Mouse (Mus musculus): ENCODE data around the gene Mov10. TPM values are rescaled to one million over a fixed set of nuclear protein-coding genes. Genes with fewer than 3 reads are reported as not detected.

Mov10 gene
- polyA plus RNA-seq, 1 experiment from 2014 or later = 36.2 TPM

- peak; percentile 74 for ATAC-seq (ENCODE audit: low read depth)
- Histone ChIP-seq H3K9ac (ENCODE audit: low read depth, low read length) (peak within 1 kb of the TSS; percentile 18; the same call in 1 of the 2 replicates), H3K27ac (ENCODE audit: low read length) (no peak within 1 kb of the TSS), H3K27me3 (ENCODE audit: control insufficient read depth, insufficient read depth, low read depth, low read length) (peaks cover 89% of the 10 kb centered on the region), H3K36me3 (ENCODE audit: control insufficient read depth, insufficient read depth) (no peaks in the 10 kb centered on the region), H3K4me1 (ENCODE audit: control insufficient read depth, low read depth, low read length) (peaks cover 16% of the 10 kb centered on the region), H3K4me2 (ENCODE audit: low read depth, low read length) (peak within 1 kb of the TSS; percentile 72), H3K9me3 (replicated peaks; ENCODE audit: control insufficient read depth, low read length) (no peaks in the 10 kb centered on the region), H3K4me3 (ENCODE audit: low read depth, low read length) (peak within 1 kb of the TSS; percentile 55)
- 1% methylated on average over 56 of the region's 56 CpGs for WGBS (ENCODE audit: insufficient replicate concordance)
Observed at GRCm38 (mm10) chr3:104780561-104781420, 37.6 kb downstream of the Mov10 start, which contains the start of gene Ppm1j. TSS of gene Ppm1j (plus strand) at chr3:104781056.

DNA sequence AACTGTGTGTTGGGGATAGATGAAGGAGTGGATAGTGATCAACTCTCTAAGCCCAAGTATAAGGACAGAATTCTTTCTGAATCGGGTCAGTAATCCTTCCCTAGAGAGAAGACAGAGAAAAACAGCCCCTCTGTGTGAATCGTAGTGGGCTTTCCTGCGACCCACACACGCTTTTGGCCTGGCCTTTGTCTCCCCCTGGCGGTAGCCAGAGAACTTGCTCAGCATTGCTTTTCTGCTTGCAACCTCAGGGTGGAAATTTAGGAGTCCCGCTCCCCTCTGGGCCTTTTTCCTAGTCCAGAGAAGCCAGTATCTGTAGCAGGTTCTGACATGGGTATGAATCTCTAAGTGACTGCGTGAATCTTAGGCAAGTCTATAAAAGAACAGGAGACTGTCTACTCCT lies 38.4 kb downstream of the Mov10 start:
- Histone ChIP-seq H3K36me3 (ENCODE audit: control insufficient read depth, insufficient read depth) (no peaks in the 10 kb centered on the region), H3K27ac (ENCODE audit: low read length) (no peak overlapping the region), H3K27me3 (ENCODE audit: control insufficient read depth, insufficient read depth, low read depth, low read length) (peaks cover 87% of the 10 kb centered on the region), H3K9ac (ENCODE audit: low read depth, low read length) (no peak overlapping the region), H3K4me1 (ENCODE audit: control insufficient read depth, low read depth, low read length) (peaks cover 16% of the 10 kb centered on the region), H3K9me3 (replicated peaks; ENCODE audit: control insufficient read depth, low read length) (no peaks in the 10 kb centered on the region), H3K4me3 (ENCODE audit: low read depth, low read length) (no peak overlapping the region), H3K4me2 (ENCODE audit: low read depth, low read length) (no peak overlapping the region)
- no peak for ATAC-seq (ENCODE audit: low read depth)
- WGBS (ENCODE audit: insufficient replicate concordance) = 1% methylated on average over 7 of the region's 7 CpGs

GRCm38 (mm10) chr3:104777342-104777741 lies 41.0 kb downstream of the Mov10 start:
- no peak overlapping the region; the same call in 1 of the 2 replicates for H3K4me3 ChIP-seq (ENCODE audit: low read depth, low read length)
- WGBS (ENCODE audit: insufficient replicate concordance) = 1% methylated on average over 20 of the region's 20 CpGs
- ATAC-seq (ENCODE audit: low read depth) = no peak

GRCm38 (mm10) chr3:104773301-104773700 lies 45.1 kb downstream of the Mov10 start:
- 71% methylated on average over 7 of the region's 7 CpGs for WGBS (ENCODE audit: insufficient replicate concordance)
- ATAC-seq (ENCODE audit: low read depth) = no peak
- Histone ChIP-seq H3K4me2 (ENCODE audit: low read depth, low read length) (no peak overlapping the region), H3K27me3 (ENCODE audit: control insufficient read depth, insufficient read depth, low read depth, low read length) (peaks cover 25% of the 10 kb centered on the region), H3K27ac (ENCODE audit: low read length) (no peak overlapping the region), H3K9me3 (replicated peaks; ENCODE audit: control insufficient read depth, low read length) (no peaks in the 10 kb centered on the region), H3K4me3 (ENCODE audit: low read depth, low read length) (no peak overlapping the region), H3K36me3 (ENCODE audit: control insufficient read depth, insufficient read depth) (no peaks in the 10 kb centered on the region), H3K4me1 (ENCODE audit: control insufficient read depth, low read depth, low read length) (no peaks in the 10 kb centered on the region), H3K9ac (ENCODE audit: low read depth, low read length) (no peak overlapping the region)

More at GRCm38 (mm10) chr3:104777342-104777741, 41.0 kb downstream of the Mov10 start:
- H3K27me3 ChIP-seq (ENCODE audit: control insufficient read depth, insufficient read depth, low read depth, low read length) = peaks cover 66% of the 10 kb centered on the region
- H3K9ac ChIP-seq (ENCODE audit: low read depth, low read length) = no peak overlapping the region
- H3K4me1 ChIP-seq (ENCODE audit: control insufficient read depth, low read depth, low read length) = peaks cover 16% of the 10 kb centered on the region
- H3K9me3 ChIP-seq (replicated peaks; ENCODE audit: control insufficient read depth, low read length) = no peaks in the 10 kb centered on the region
- 0 out of 2 replicates have a peak overlapping the region, but pooled peaks have one; percentile 3 for H3K4me2 ChIP-seq (ENCODE audit: low read depth, low read length)
- H3K36me3 ChIP-seq (ENCODE audit: control insufficient read depth, insufficient read depth) = no peaks in the 10 kb centered on the region
- no peak overlapping the region for H3K27ac ChIP-seq (ENCODE audit: low read length)

DNA sequence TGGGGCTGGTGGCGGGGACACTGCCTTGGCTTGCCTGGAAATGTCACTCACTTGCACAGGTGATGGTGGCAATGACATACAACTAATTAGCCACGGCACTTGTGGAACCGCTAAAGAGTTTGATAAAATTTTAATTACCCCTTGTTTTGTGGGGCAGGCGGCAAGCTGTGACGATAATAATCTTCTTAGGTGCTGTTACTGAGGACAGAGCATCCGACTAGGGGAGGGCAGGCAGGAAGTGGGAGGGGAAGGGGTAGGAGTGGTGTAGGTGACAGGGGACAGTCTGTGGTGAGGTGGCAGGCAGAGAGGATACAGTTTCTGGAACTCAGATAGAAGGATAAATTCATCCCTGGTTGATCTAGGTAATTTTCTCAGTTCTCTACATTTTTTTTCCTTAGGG lies 46.9 kb downstream of the Mov10 start:
- H3K4me1 ChIP-seq (ENCODE audit: control insufficient read depth, low read depth, low read length) = no peaks in the 10 kb centered on the region
- no peak overlapping the region for H3K4me3 ChIP-seq (ENCODE audit: low read depth, low read length)
- no peaks in the 10 kb centered on the region for H3K9me3 ChIP-seq (replicated peaks; ENCODE audit: control insufficient read depth, low read length)
- no peak overlapping the region for H3K9ac ChIP-seq (ENCODE audit: low read depth, low read length)
- no peaks in the 10 kb centered on the region for H3K36me3 ChIP-seq (ENCODE audit: control insufficient read depth, insufficient read depth)
- H3K27me3 ChIP-seq (ENCODE audit: control insufficient read depth, insufficient read depth, low read depth, low read length) = peaks cover 7% of the 10 kb centered on the region
- no peak for ATAC-seq (ENCODE audit: low read depth)
- H3K27ac ChIP-seq (ENCODE audit: low read length) = no peak overlapping the region
- no peak overlapping the region for H3K4me2 ChIP-seq (ENCODE audit: low read depth, low read length)
- 27% methylated on average over 6 of the region's 6 CpGs for WGBS (ENCODE audit: insufficient replicate concordance)

DNA sequence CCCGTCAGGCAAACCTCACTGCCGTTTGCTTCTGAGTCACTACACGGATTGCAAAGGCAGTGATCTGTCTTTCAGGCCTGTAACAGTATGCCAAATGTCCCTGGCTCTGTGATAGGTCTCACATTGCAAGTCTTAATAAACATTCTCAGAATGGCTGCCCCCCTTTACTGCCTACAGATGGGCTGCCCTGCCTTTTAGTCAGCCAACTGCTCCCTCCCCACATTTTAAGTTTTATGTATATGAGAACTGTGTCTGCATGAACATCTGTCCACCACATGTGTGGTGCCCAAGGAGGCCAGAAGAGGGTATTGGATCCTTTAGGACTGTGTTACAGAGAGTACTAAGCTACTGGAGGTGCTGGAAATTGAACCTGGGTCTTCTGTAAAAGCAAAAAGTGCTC lies 47.4 kb downstream of the Mov10 start:
- Histone ChIP-seq H3K27ac (ENCODE audit: low read length) (no peak overlapping the region), H3K9ac (ENCODE audit: low read depth, low read length) (no peak overlapping the region), H3K4me2 (ENCODE audit: low read depth, low read length) (no peak overlapping the region), H3K9me3 (replicated peaks; ENCODE audit: control insufficient read depth, low read length) (no peaks in the 10 kb centered on the region), H3K4me3 (ENCODE audit: low read depth, low read length) (no peak overlapping the region), H3K27me3 (ENCODE audit: control insufficient read depth, insufficient read depth, low read depth, low read length) (peaks cover 1% of the 10 kb centered on the region; the same call in 1 of the 2 replicates), H3K4me1 (ENCODE audit: control insufficient read depth, low read depth, low read length) (no peaks in the 10 kb centered on the region), H3K36me3 (ENCODE audit: control insufficient read depth, insufficient read depth) (no peaks in the 10 kb centered on the region)
- ATAC-seq (ENCODE audit: low read depth) = no peak
- WGBS (ENCODE audit: insufficient replicate concordance) = 62% methylated on average over 3 of the region's 3 CpGs

DNA sequence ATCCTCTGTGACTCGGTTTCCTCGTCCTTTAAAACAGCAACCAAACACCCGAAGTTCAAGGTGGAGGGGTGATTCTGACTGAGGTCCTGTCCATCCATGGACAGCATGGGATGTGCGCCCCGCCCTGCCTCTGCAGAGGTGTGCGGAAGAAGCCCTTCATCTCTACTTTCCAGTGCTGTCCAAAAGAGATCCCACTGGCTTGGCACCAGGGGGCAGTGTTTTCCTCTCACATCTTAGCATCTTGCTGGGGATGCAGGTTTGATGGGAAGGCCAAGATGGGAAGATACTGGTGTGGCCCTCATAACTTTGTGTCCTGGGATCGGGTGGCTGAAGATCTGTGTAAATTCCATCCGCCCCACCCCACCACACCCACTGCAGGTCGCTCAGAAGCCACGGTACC lies 48.3 kb downstream of the Mov10 start:
- 44% methylated on average over 10 of the region's 10 CpGs for WGBS (ENCODE audit: insufficient replicate concordance)
- Histone ChIP-seq H3K4me1 (ENCODE audit: control insufficient read depth, low read depth, low read length) (no peaks in the 10 kb centered on the region), H3K27me3 (ENCODE audit: control insufficient read depth, insufficient read depth, low read depth, low read length) (no peaks in the 10 kb centered on the region), H3K4me3 (ENCODE audit: low read depth, low read length) (no peak overlapping the region), H3K9me3 (replicated peaks; ENCODE audit: control insufficient read depth, low read length) (no peaks in the 10 kb centered on the region), H3K27ac (ENCODE audit: low read length) (no peak overlapping the region), H3K4me2 (ENCODE audit: low read depth, low read length) (no peak overlapping the region), H3K9ac (ENCODE audit: low read depth, low read length) (no peak overlapping the region), H3K36me3 (ENCODE audit: control insufficient read depth, insufficient read depth) (no peaks in the 10 kb centered on the region)
- ATAC-seq (ENCODE audit: low read depth) = no peak

- H3K36me3 ChIP-seq (ENCODE audit: control insufficient read depth, insufficient read depth) = no peaks in the 10 kb centered on the region
- WGBS (ENCODE audit: insufficient replicate concordance) = 35% methylated on average over 3 of the region's 3 CpGs
- H3K9me3 ChIP-seq (replicated peaks; ENCODE audit: control insufficient read depth, low read length) = no peaks in the 10 kb centered on the region
- peak; percentile 61 for ATAC-seq (ENCODE audit: low read depth)
- H3K4me2 ChIP-seq (ENCODE audit: low read depth, low read length) = no peak overlapping the region
- H3K9ac ChIP-seq (ENCODE audit: low read depth, low read length) = no peak overlapping the region
- H3K27ac ChIP-seq (ENCODE audit: low read length) = no peak overlapping the region
- H3K4me3 ChIP-seq (ENCODE audit: low read depth, low read length) = no peak overlapping the region
- H3K4me1 ChIP-seq (ENCODE audit: control insufficient read depth, low read depth, low read length) = no peaks in the 10 kb centered on the region
- H3K27me3 ChIP-seq (ENCODE audit: control insufficient read depth, insufficient read depth, low read depth, low read length) = no peaks in the 10 kb centered on the region
Observed at GRCm38 (mm10) chr3:104769135-104769534, 49.2 kb downstream of the Mov10 start.

DNA sequence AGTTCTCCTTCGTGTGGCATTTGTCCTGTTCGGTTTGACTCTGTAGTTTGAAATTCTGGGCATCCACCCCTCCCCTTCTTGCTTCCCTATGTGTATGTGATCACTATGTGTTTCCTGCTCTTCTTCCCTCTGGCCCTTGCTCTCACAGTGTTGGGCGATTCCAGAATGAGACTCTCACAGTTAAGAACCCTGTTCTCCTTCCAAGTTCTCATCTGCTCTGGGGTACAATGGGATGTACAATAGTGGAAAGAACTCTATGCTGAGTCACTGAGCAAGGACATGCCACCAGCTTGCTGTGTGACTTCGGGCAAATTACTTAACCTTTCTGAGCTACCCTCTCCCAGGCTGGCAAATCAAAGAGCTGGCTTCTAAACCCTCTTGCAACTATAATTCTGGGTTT lies 50.6 kb downstream of the Mov10 start:
- Histone ChIP-seq H3K9me3 (replicated peaks; ENCODE audit: control insufficient read depth, low read length) (no peaks in the 10 kb centered on the region), H3K9ac (ENCODE audit: low read depth, low read length) (no peak overlapping the region), H3K4me3 (ENCODE audit: low read depth, low read length) (no peak overlapping the region), H3K27ac (ENCODE audit: low read length) (no peak overlapping the region), H3K27me3 (ENCODE audit: control insufficient read depth, insufficient read depth, low read depth, low read length) (no peaks in the 10 kb centered on the region), H3K36me3 (ENCODE audit: control insufficient read depth, insufficient read depth) (no peaks in the 10 kb centered on the region), H3K4me2 (ENCODE audit: low read depth, low read length) (no peak overlapping the region), H3K4me1 (ENCODE audit: control insufficient read depth, low read depth, low read length) (peaks cover 4% of the 10 kb centered on the region)
- ATAC-seq (ENCODE audit: low read depth) = no peak
- WGBS (ENCODE audit: insufficient replicate concordance) = 46% methylated on average over 4 of the region's 4 CpGs

All from liver, embryonic 16.5 days (tissue).